Mouse (Mus musculus): ENCODE data around the gene Fyn. TPM values are rescaled to one million over a fixed set of nuclear protein-coding genes. Genes with fewer than 3 reads are reported as not detected.

Fyn gene
- polyA plus RNA-seq, 1 experiment from 2014 or later: 42.7 TPM

DNA sequence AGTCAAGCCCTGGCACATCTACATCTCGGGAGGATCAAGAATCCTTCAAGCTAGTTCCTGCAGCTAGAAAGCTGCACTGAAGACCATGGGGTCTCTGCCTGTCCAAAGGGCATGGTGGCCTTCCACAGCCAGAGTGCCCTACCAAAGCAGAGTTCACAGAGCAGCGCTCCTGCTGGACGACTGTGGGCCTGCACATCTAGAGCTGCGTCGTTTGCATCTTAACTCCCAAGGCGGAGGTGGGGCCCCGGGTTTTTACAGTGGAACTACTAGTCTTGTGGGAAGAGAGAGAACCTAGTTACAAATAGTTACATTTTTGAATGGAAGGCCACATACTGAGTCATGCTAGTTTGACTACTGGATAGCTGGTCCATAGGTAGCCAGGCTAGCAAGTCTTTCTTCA, 30.3 kb downstream of the Fyn start:
- Histone ChIP-seq H3K9me3 (ENCODE audit: control insufficient read depth, low read length) (no peaks in the 10 kb centered on the region), H3K27ac (ENCODE audit: low read depth, low read length) (no peak overlapping the region), H3K36me3 (ENCODE audit: control insufficient read depth, insufficient read depth, low read length) (no peaks in the 10 kb centered on the region), H3K27me3 (ENCODE audit: control insufficient read depth, insufficient read depth, low read length) (no peaks in the 10 kb centered on the region), H3K4me1 (replicated peaks; ENCODE audit: control insufficient read depth, insufficient read depth, low read length) (no peaks in the 10 kb centered on the region), H3K4me3 (ENCODE audit: low read depth, low read length) (no peak overlapping the region), H3K4me2 (ENCODE audit: low read depth, low read length, severe bottlenecking) (no peak overlapping the region), H3K9ac (ENCODE audit: low read length) (no peak overlapping the region)
- DNase-seq (ENCODE audit: low spot score) (no peak), ATAC-seq (replicated peaks; ENCODE audit: low FRiP score) (no peak)
- 80% methylated on average over 7 of the region's 7 CpGs for WGBS

- H3K9me3 ChIP-seq (ENCODE audit: control insufficient read depth, low read length): no peaks in the 10 kb centered on the region
- ATAC-seq (replicated peaks; ENCODE audit: low FRiP score) (no peak), DNase-seq (ENCODE audit: low spot score) (no peak)
- H3K4me1 ChIP-seq (replicated peaks; ENCODE audit: control insufficient read depth, insufficient read depth, low read length): no peaks in the 10 kb centered on the region
- no peak overlapping the region for H3K4me2 ChIP-seq (ENCODE audit: low read depth, low read length, severe bottlenecking)
- WGBS: 94% methylated on average over 5 of the region's 5 CpGs
- no peak overlapping the region for H3K27ac ChIP-seq (ENCODE audit: low read depth, low read length)
- H3K9ac ChIP-seq (ENCODE audit: low read length): no peak overlapping the region
- no peaks in the 10 kb centered on the region for H3K36me3 ChIP-seq (ENCODE audit: control insufficient read depth, insufficient read depth, low read length)
- no peak overlapping the region for H3K4me3 ChIP-seq (ENCODE audit: low read depth, low read length)
- no peaks in the 10 kb centered on the region for H3K27me3 ChIP-seq (ENCODE audit: control insufficient read depth, insufficient read depth, low read length)
Measured at GRCm38 (mm10) chr10:39400155-39400554, 31.5 kb downstream of the Fyn start.

DNA sequence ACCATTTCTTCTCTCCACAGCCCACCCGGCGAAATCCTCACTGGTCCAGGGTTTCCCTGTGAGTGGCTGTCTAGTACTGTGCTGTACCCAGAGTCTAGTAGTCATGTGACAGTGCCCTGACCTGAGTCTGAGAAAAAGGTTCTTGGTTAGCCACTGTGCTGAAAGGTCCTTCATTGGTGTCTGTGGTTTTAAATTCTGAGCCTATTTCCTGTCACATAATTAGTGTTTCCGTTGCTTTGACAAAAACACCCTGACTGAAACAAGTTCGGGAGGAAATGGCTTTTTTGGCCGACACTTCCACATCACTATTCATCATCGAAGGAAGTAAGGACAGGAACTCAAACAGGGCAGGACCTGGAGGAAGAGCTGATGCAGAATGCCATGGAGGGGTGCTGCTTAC, 33.8 kb downstream of the Fyn start:
- no peak overlapping the region for H3K4me3 ChIP-seq (ENCODE audit: low read depth, low read length)
- H3K36me3 ChIP-seq (ENCODE audit: control insufficient read depth, insufficient read depth, low read length): no peaks in the 10 kb centered on the region
- H3K4me2 ChIP-seq (ENCODE audit: low read depth, low read length, severe bottlenecking): no peak overlapping the region
- DNase-seq (ENCODE audit: low spot score) (no peak), ATAC-seq (replicated peaks; ENCODE audit: low FRiP score) (no peak)
- H3K9me3 ChIP-seq (ENCODE audit: control insufficient read depth, low read length): no peaks in the 10 kb centered on the region
- H3K27ac ChIP-seq (ENCODE audit: low read depth, low read length): no peak overlapping the region
- no peaks in the 10 kb centered on the region for H3K4me1 ChIP-seq (replicated peaks; ENCODE audit: control insufficient read depth, insufficient read depth, low read length)
- no peak overlapping the region for H3K9ac ChIP-seq (ENCODE audit: low read length)
- H3K27me3 ChIP-seq (ENCODE audit: control insufficient read depth, insufficient read depth, low read length): no peaks in the 10 kb centered on the region
- WGBS: 91% methylated on average over 6 of the region's 6 CpGs

DNA sequence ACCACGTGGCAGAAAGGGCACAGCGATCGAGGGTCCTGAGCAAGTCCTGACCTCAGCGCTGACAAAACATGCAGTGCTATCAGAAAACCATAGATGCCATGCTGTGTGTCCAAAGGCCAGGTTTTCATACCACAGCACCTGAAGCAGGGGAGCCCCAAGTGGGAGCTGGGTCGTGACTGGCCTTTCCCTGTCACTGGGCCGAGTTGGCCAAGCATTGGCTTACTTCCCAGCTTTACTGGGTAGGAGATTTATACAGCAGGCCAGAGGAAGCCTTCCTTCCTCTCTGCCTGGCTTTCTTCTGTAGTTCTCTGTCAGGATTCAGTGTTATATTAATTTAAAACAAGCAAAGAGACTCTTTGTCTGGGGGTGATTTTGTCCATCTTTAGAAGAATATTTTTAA, 35.1 kb downstream of the Fyn start:
- Histone ChIP-seq H3K36me3 (ENCODE audit: control insufficient read depth, insufficient read depth, low read length) (no peaks in the 10 kb centered on the region), H3K4me3 (ENCODE audit: low read depth, low read length) (no peak overlapping the region), H3K27ac (ENCODE audit: low read depth, low read length) (no peak overlapping the region), H3K27me3 (ENCODE audit: control insufficient read depth, insufficient read depth, low read length) (no peaks in the 10 kb centered on the region), H3K4me2 (ENCODE audit: low read depth, low read length, severe bottlenecking) (no peak overlapping the region), H3K9ac (ENCODE audit: low read length) (no peak overlapping the region), H3K4me1 (replicated peaks; ENCODE audit: control insufficient read depth, insufficient read depth, low read length) (no peaks in the 10 kb centered on the region), H3K9me3 (ENCODE audit: control insufficient read depth, low read length) (no peaks in the 10 kb centered on the region)
- ATAC-seq (replicated peaks; ENCODE audit: low FRiP score): no peak
- DNase-seq (ENCODE audit: low spot score): no peak
- WGBS: 92% methylated on average over 6 of the region's 6 CpGs

DNA sequence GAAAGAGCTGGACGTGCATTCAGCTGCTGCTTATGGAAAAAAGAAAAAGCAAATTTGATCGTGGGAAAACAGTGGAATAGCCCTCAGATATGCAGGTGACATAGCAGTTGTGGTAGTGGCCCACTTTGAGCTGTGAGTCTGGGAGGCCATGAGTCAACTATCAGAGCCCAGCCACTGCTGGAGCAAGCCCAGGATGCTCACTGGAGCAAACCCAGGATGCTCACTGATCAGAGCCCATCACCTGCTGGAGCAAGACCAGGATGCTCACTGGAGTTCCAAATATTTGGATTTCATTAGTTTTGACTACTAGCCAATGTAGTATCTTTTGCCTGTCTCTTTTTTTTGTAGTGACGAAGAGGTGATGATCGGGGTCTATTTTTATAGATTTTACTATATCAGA, 35.5 kb downstream of the Fyn start:
- H3K9ac ChIP-seq (ENCODE audit: low read length): no peak overlapping the region
- no peak for ATAC-seq (replicated peaks; ENCODE audit: low FRiP score)
- H3K4me2 ChIP-seq (ENCODE audit: low read depth, low read length, severe bottlenecking): no peak overlapping the region
- H3K4me1 ChIP-seq (replicated peaks; ENCODE audit: control insufficient read depth, insufficient read depth, low read length): no peaks in the 10 kb centered on the region
- DNase-seq (ENCODE audit: low spot score): no peak
- no peak overlapping the region for H3K27ac ChIP-seq (ENCODE audit: low read depth, low read length)
- H3K9me3 ChIP-seq (ENCODE audit: control insufficient read depth, low read length): no peaks in the 10 kb centered on the region
- H3K36me3 ChIP-seq (ENCODE audit: control insufficient read depth, insufficient read depth, low read length): no peaks in the 10 kb centered on the region
- 88% methylated on average over 4 of the region's 4 CpGs for WGBS
- no peaks in the 10 kb centered on the region for H3K27me3 ChIP-seq (ENCODE audit: control insufficient read depth, insufficient read depth, low read length)
- H3K4me3 ChIP-seq (ENCODE audit: low read depth, low read length): no peak overlapping the region

DNA sequence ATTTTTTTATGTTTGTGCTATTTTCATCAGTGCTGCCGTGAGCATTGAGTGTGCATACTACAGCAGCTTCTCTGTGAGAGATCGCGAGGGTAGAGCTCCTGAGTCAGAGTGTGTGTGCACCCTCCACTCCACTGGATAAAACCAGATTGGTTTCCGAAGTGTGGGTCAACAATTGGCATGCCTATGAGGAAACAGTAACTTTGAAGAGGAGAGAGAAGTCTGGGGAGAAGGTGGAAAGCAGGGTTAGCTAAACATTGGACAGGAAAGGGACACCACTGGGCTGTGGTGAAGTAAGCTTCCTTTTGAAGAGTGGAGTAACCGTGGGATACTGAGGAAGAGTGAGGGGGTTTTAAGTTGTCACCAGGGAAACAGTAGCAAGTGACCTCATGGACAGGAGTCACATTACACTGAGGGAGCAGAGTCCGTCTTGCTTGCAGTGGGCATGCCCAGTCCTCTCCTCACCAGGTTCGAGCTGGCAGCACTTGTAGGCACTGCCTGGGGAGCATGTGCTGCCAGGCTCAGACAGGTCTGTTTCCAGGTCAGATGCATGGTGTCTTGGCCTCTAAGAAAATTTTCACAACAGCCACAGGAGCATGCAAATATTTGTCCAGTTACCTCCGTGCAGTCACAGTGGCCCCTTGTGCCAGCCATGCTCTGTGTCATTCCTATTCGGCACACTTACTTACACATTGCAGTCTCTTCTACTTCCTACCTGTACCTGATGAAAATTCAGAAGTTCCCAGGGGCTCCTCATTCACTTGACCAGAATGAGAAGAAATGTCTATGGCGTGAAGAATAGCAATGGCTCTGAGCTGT, 37.5 kb downstream of the Fyn start:
- Histone ChIP-seq H3K4me1 (replicated peaks; ENCODE audit: control insufficient read depth, insufficient read depth, low read length) (no peaks in the 10 kb centered on the region), H3K27me3 (ENCODE audit: control insufficient read depth, insufficient read depth, low read length) (no peaks in the 10 kb centered on the region), H3K27ac (ENCODE audit: low read depth, low read length) (no peak overlapping the region), H3K4me3 (ENCODE audit: low read depth, low read length) (no peak overlapping the region), H3K9me3 (ENCODE audit: control insufficient read depth, low read length) (no peaks in the 10 kb centered on the region), H3K36me3 (ENCODE audit: control insufficient read depth, insufficient read depth, low read length) (no peaks in the 10 kb centered on the region), H3K4me2 (ENCODE audit: low read depth, low read length, severe bottlenecking) (no peak overlapping the region), H3K9ac (ENCODE audit: low read length) (no peak overlapping the region)
- DNase-seq (ENCODE audit: low spot score) (no peak), ATAC-seq (replicated peaks; ENCODE audit: low FRiP score) (no peak)
- 76% methylated on average over 10 of the region's 10 CpGs for WGBS

DNA sequence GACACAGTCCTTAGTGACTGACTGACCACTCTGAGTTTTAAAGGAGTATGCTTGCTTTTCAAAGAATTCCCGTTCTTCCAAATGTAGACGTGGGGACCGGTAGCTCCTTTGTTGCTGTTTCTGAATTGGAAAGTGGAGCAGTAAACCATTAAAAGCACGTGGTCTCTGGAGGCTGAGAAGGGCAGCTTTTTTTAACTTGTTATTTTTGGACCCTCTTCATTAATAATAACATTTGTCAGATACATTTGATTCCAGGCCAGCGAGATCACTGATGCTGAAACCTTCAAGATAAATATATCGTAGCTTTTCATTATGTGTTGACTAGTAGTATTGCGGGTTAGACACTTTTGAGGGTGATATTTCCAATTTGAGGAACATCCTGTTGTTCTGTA, 38.1 kb downstream of the Fyn start:
- DNase-seq (ENCODE audit: low spot score) (no peak), ATAC-seq (replicated peaks; ENCODE audit: low FRiP score) (no peak)
- Histone ChIP-seq H3K9me3 (ENCODE audit: control insufficient read depth, low read length) (no peaks in the 10 kb centered on the region), H3K4me2 (ENCODE audit: low read depth, low read length, severe bottlenecking) (no peak overlapping the region), H3K9ac (ENCODE audit: low read length) (no peak overlapping the region), H3K27ac (ENCODE audit: low read depth, low read length) (no peak overlapping the region), H3K4me1 (replicated peaks; ENCODE audit: control insufficient read depth, insufficient read depth, low read length) (no peaks in the 10 kb centered on the region), H3K4me3 (ENCODE audit: low read depth, low read length) (no peak overlapping the region), H3K36me3 (ENCODE audit: control insufficient read depth, insufficient read depth, low read length) (no peaks in the 10 kb centered on the region), H3K27me3 (ENCODE audit: control insufficient read depth, insufficient read depth, low read length) (no peaks in the 10 kb centered on the region)
- 90% methylated on average over 7 of the region's 7 CpGs for WGBS

- H3K36me3 ChIP-seq (ENCODE audit: control insufficient read depth, insufficient read depth, low read length): no peaks in the 10 kb centered on the region
- WGBS: 97% methylated on average over 2 of the region's 2 CpGs
- ATAC-seq (replicated peaks; ENCODE audit: low FRiP score): no peak
- no peaks in the 10 kb centered on the region for H3K27me3 ChIP-seq (ENCODE audit: control insufficient read depth, insufficient read depth, low read length)
- H3K27ac ChIP-seq (ENCODE audit: low read depth, low read length): no peak overlapping the region
- H3K4me2 ChIP-seq (ENCODE audit: low read depth, low read length, severe bottlenecking): no peak overlapping the region
- no peaks in the 10 kb centered on the region for H3K9me3 ChIP-seq (ENCODE audit: control insufficient read depth, low read length)
- H3K9ac ChIP-seq (ENCODE audit: low read length): no peak overlapping the region
- no peak for DNase-seq (ENCODE audit: low spot score)
- no peak overlapping the region for H3K4me3 ChIP-seq (ENCODE audit: low read depth, low read length)
- H3K4me1 ChIP-seq (replicated peaks; ENCODE audit: control insufficient read depth, insufficient read depth, low read length): no peaks in the 10 kb centered on the region
Measured at GRCm38 (mm10) chr10:39407553-39407952, 38.9 kb downstream of the Fyn start.

DNA sequence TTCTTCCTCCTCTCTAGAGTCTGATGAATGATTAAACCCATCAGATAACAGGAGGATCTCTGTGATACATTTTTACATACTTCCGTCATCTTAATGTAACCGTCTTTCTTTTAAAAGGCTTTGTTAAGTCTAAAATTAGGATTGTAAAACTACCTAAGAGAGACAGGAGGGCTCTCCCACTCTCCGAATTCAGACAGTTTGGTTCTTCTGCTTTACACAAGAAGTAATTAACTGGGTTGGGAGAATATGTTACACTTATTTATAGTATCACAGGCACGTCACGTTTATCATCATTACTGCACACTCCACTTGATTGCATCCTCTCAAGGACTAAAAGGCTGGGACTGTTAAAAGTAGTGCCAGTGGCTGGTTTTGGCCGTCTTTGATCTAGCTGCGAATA, 40.9 kb downstream of the Fyn start:
- no peak for DNase-seq (ENCODE audit: low spot score)
- Histone ChIP-seq H3K4me3 (ENCODE audit: low read depth, low read length) (no peak overlapping the region), H3K4me1 (replicated peaks; ENCODE audit: control insufficient read depth, insufficient read depth, low read length) (no peaks in the 10 kb centered on the region), H3K36me3 (ENCODE audit: control insufficient read depth, insufficient read depth, low read length) (no peaks in the 10 kb centered on the region), H3K9me3 (ENCODE audit: control insufficient read depth, low read length) (no peaks in the 10 kb centered on the region), H3K4me2 (ENCODE audit: low read depth, low read length, severe bottlenecking) (no peak overlapping the region), H3K27ac (ENCODE audit: low read depth, low read length) (no peak overlapping the region), H3K27me3 (ENCODE audit: control insufficient read depth, insufficient read depth, low read length) (no peaks in the 10 kb centered on the region), H3K9ac (ENCODE audit: low read length) (no peak overlapping the region)
- no peak for ATAC-seq (replicated peaks; ENCODE audit: low FRiP score)
- 94% methylated on average over 7 of the region's 7 CpGs for WGBS

Measured in forebrain, embryonic 11.5 days (tissue).